Mouse (Mus musculus) inflammation-experienced regulatory T-cells, adult 6 months (primary cell): ENCODE results near the gene Tmbim6. TPM values are rescaled to one million over a fixed set of nuclear protein-coding genes. Genes with fewer than 3 reads are reported as not detected.

ENCODE experiments used
- ATAC-seq: one replicate; pipeline ENCODE4 v1.8.0; 2017
- polyA plus RNA-seq, 3 experiments: library from polyadenylated mRNA; unstranded; fragments of 100-300 nt; shearing (Covaris generic); gene quantifications; one replicate each; pipeline ENCODE4 v1.2.1; 2017

Tmbim6 gene
- polyA plus RNA-seq, 3 experiments from 2014 or later: 1,026 to 1,183 (median 1,027) TPM

- ATAC-seq: no peak
Measured at GRCm38 (mm10) chr15:99453153-99453900, 60.6 kb downstream of the Tmbim6 start.

DNA sequence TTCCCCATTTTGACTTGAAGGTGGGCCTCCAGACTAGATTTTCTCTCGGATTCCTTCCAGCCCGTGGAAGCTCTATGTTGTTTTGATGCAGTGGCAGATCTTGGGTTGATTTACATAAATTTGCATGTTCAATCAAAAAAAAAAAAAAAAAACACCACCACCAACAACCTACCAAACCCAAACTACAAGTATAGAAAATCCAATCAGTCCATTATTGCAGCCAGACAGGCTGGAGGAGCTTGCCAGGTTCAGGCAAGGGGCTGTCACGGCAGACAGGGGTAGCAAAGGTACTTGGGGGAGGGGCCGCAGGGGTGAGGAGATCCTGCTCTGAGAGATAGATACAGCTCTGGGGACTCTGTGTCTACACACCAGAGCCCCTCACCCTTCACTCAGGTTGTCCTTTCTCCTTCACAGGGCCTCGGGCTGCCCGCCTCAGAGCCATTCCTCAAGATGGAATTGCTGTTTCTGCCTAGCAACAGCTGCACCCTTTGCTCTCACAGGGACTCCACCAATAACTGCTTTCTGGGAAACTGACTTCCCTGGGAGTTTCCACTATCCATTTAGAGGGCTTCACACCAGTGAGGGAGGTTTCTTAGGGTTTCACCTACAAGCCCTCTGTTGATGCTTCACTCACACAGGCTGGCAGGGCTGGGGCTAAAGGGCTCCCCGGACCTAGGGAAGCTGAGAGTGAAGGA is 62.0 kb downstream of the Tmbim6 start:
- ATAC-seq: no peak

DNA sequence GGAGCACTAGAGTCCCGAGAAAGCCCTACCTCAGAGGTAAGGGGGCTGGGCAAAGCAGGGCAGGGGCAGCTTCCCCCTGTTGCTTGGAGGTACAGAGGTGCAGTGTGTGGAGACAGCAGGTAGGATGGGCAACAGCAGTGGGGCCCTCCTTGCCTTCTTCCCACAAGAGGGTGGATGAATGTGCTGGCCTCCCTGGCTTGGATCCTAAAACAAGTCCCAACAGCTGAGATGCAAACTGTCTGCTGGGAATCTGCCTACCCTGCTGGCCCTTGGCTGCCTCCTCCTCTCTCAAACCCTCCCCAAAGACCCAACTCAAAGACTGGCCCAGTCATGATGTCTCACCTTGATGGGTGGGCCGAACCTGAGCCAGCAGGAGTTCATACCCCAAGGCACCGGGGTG is 62.7 kb downstream of the Tmbim6 start:
- ATAC-seq: no peak

DNA sequence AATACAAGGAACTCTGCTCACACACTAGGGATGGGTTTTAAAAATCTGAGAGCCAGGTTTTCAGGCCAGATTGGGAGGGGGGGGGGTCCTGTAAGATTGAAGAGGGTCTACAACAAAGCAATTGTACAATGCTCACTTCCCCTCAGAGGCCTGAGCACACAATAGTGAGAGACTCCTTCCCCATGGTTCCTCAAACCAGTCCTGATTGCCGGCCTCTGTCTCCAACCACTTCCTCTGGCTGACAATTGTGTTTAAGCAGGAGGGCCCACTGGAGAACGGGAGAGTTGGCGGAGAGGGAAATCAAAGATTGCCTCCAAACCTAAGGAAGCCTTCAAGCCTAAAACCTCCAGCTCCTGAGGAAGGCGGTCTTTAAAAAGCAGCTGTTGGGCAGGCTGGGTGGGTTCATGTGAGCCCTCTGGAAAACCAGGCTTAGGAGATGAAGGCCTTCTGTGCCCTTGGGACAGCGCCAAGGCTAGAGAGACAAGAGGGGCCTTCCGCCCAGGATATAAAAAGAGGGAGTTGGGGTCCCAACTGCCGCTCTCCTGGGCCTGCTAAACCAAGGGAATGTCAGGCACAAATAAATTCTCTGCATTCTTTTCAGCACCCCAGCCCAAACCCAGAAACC is 63.8 kb downstream of the Tmbim6 start:
- no peak for ATAC-seq

DNA sequence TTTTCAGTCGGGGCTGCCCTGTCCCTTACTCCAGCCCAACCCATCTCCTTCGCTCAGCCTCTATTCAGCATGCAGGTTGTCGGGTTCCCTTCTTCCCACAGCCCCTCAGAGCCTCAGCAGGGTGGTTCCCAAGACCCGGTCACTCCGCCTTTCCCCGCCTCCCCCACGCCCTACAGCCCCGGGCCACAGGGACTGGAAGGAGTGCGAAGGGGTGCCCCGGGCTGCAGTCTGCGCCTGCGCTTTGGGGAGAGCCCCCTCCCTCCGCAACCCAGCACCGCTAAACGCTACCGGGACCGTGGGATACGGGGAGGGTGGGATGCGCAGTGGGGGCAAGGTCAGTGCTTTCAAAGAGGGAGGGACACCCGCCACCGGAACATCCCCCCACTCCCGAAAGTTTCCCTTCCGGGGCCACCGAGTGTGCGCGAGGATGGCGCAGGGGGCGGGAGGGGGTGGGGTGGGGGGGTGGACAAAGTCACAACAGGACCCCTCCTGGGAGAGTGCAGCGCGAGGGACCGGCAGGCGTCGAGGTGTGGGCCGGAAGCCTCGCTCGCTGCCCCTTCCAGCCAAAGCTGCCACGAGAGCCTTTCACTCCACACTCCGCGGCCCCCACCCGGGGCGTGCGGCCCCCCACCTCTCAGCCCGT is 64.4 kb downstream of the Tmbim6 start:
- no peak for ATAC-seq

DNA sequence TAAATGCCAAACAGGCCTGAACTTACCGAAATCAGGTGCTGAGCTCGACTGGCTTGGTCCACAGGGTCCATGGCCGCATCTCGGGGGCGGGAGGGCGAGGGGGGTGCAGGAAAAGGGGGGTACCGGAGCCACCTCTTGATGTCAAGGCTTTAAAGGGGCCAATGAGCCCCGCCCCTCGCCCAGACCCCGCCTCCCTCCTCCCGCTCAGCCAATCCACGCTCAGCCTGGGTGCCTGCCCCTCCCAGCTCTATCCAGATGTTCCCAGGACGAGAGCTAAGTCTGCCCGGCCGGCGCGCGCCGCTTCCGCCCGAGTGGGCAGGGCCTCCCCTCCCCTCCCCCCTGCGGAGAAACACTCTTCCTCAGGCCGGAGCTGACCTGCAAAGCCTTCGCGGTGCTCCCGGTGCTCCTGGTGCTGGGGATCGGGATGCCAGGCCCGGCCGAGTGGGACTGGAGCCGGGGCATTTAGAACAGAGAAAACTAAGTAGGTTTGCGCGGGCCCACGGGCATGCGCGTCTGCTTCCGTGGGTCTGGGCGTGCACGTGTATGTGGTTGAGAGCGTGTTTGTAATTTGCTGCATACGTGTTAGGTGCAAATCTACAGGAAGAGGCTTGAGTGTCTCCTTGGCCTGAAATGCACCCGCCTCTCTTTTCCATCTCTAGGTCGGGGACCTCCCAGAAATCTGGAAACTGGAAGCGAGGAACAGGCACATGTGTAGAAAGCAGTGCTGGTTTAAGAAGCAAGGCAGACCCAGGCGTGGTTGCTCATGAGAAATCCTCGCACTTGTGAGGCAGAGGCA is 65.1 kb downstream of the Tmbim6 start, which contains the start of gene Nckap5l:
TSS of gene Nckap5l (minus strand) at position 143 of the 796 bp plus-strand sequence.
- ATAC-seq: peak; percentile 96

Other genes starting within 250 kb of the Tmbim6 start
- gene Kcnh3, start 168.0 kb upstream of the Tmbim6 start, polyA plus RNA-seq: not detected
- 10 to 100 TPM; 48.4 to 56.9 (median 49.1) TPM for gene Mcrs1, start 140.9 kb upstream of the Tmbim6 start, polyA plus RNA-seq
- gene Prpf40b, start 97.8 kb upstream of the Tmbim6 start, polyA plus RNA-seq: 10 to 100 TPM in 2 of 3 experiments, 1 to 10 TPM in 1; 1.6 to 14.9 (median 10.3) TPM
- under 1 TPM in 2 of 3 experiments, not detected in 1; 0.29 to 0.48 TPM for gene Fam186b, start 97.0 kb upstream of the Tmbim6 start, polyA plus RNA-seq
- gene Fmnl3, start 22.4 kb upstream of the Tmbim6 start, polyA plus RNA-seq: 10 to 100 TPM in 1 of 3 experiments, 1 to 10 TPM in 2; 5.5 to 13.4 (median 9.2) TPM
- 1 to 10 TPM in 1 of 3 experiments, under 1 TPM in 2; 0.10 to 1.9 (median 0.78) TPM for gene Nckap5l, start 64.9 kb downstream of the Tmbim6 start, polyA plus RNA-seq
- 10 to 100 TPM; 16.9 to 30.8 (median 30.6) TPM for gene Bcdin3d, start 81.8 kb downstream of the Tmbim6 start, polyA plus RNA-seq
- gene Faim2, start 135.3 kb downstream of the Tmbim6 start, polyA plus RNA-seq: under 1 TPM in 2 of 3 experiments, not detected in 1; 0.03 to 0.15 TPM
- not detected for gene Aqp2, start 186.2 kb downstream of the Tmbim6 start, polyA plus RNA-seq
- not detected for gene Aqp5, start 197.9 kb downstream of the Tmbim6 start, polyA plus RNA-seq
- not detected for gene Aqp6, start 208.5 kb downstream of the Tmbim6 start, polyA plus RNA-seq